Mouse (Mus musculus): ENCODE data around the gene Gm21985. TPM values are rescaled to one million over a fixed set of nuclear protein-coding genes. Genes with fewer than 3 reads are reported as not detected.
"Not testable (repeated sequence)": the region's sequence is repeated elsewhere in the genome, so short reads cannot be mapped to it uniquely, and the experiment has no call there.

Gene Gm21985
- polyA plus RNA-seq, 1 experiment from 2014 or later: 0.08 TPM

GRCm38 (mm10) chr2:112437589-112437988 lies 171.5 kb downstream of the Gm21985 start:
- no peaks in the 10 kb centered on the region for H3K4me1 ChIP-seq (ENCODE audit: control insufficient read depth, insufficient read depth, low read length)
- H3K36me3 ChIP-seq (ENCODE audit: control insufficient read depth, insufficient read depth, low read length): no peaks in the 10 kb centered on the region
- no peak for ATAC-seq (ENCODE audit: insufficient number of reproducible peaks, low FRiP score, low TSS enrichment, low read depth)
- no peak overlapping the region for H3K27ac ChIP-seq (replicated peaks; ENCODE audit: low read depth, low read length)
- no peak overlapping the region for H3K9ac ChIP-seq (ENCODE audit: low read length)
- H3K9me3 ChIP-seq (ENCODE audit: control insufficient read depth, low read length): no peaks in the 10 kb centered on the region
- no peak for DNase-seq (ENCODE audit: low spot score)
- H3K27me3 ChIP-seq (ENCODE audit: control insufficient read depth, insufficient read depth, low read length): no peaks in the 10 kb centered on the region
- no peak overlapping the region for H3K4me3 ChIP-seq (ENCODE audit: low read depth, low read length)
- 86% methylated on average over 2 of the region's 2 CpGs for WGBS
- no peak overlapping the region for H3K4me2 ChIP-seq (ENCODE audit: low read depth, severe bottlenecking)

- Histone ChIP-seq H3K36me3 (ENCODE audit: control insufficient read depth, insufficient read depth, low read length) (no peaks in the 10 kb centered on the region), H3K4me1 (ENCODE audit: control insufficient read depth, insufficient read depth, low read length) (no peaks in the 10 kb centered on the region), H3K27me3 (ENCODE audit: control insufficient read depth, insufficient read depth, low read length) (no peaks in the 10 kb centered on the region), H3K27ac (replicated peaks; ENCODE audit: low read depth, low read length) (no peak overlapping the region), H3K9ac (ENCODE audit: low read length) (no peak overlapping the region), H3K9me3 (ENCODE audit: control insufficient read depth, low read length) (no peaks in the 10 kb centered on the region), H3K4me2 (ENCODE audit: low read depth, severe bottlenecking) (no peak overlapping the region), H3K4me3 (ENCODE audit: low read depth, low read length) (no peak overlapping the region)
- 66% methylated on average over 2 of the region's 2 CpGs for WGBS
- ATAC-seq (ENCODE audit: insufficient number of reproducible peaks, low FRiP score, low TSS enrichment, low read depth): no peak
- DNase-seq (ENCODE audit: low spot score): no peak
Measured at GRCm38 (mm10) chr2:112443491-112443890, 177.4 kb downstream of the Gm21985 start.

- no peak overlapping the region for H3K4me2 ChIP-seq (ENCODE audit: low read depth, severe bottlenecking)
- H3K27ac ChIP-seq (replicated peaks; ENCODE audit: low read depth, low read length): no peak overlapping the region
- no peak overlapping the region for H3K4me3 ChIP-seq (ENCODE audit: low read depth, low read length)
- H3K36me3 ChIP-seq (ENCODE audit: control insufficient read depth, insufficient read depth, low read length): no peaks in the 10 kb centered on the region
- H3K9ac ChIP-seq (ENCODE audit: low read length): no peak overlapping the region
- H3K27me3 ChIP-seq (ENCODE audit: control insufficient read depth, insufficient read depth, low read length): no peaks in the 10 kb centered on the region
- no peaks in the 10 kb centered on the region for H3K9me3 ChIP-seq (ENCODE audit: control insufficient read depth, low read length)
- DNase-seq (ENCODE audit: low spot score): no peak
- H3K4me1 ChIP-seq (ENCODE audit: control insufficient read depth, insufficient read depth, low read length): no peaks in the 10 kb centered on the region
- ATAC-seq (ENCODE audit: insufficient number of reproducible peaks, low FRiP score, low TSS enrichment, low read depth): no peak
Measured at GRCm38 (mm10) chr2:112445511-112445910, 179.4 kb downstream of the Gm21985 start.

GRCm38 (mm10) chr2:112448046-112448445 lies 181.9 kb downstream of the Gm21985 start:
- H3K27me3 ChIP-seq (ENCODE audit: control insufficient read depth, insufficient read depth, low read length); H3K4me2 ChIP-seq (ENCODE audit: low read depth, severe bottlenecking); ATAC-seq (ENCODE audit: insufficient number of reproducible peaks, low FRiP score, low TSS enrichment, low read depth); H3K27ac ChIP-seq (replicated peaks; ENCODE audit: low read depth, low read length); H3K36me3 ChIP-seq (ENCODE audit: control insufficient read depth, insufficient read depth, low read length); H3K9ac ChIP-seq (ENCODE audit: low read length); H3K9me3 ChIP-seq (ENCODE audit: control insufficient read depth, low read length); H3K4me3 ChIP-seq (ENCODE audit: low read depth, low read length); H3K4me1 ChIP-seq (ENCODE audit: control insufficient read depth, insufficient read depth, low read length); DNase-seq (ENCODE audit: low spot score): not testable (repeated sequence)
- whole genome bisulfite sequencing: 66% methylated on average over 4 of the region's 4 CpGs

- DNase-seq (ENCODE audit: low spot score) (no peak), ATAC-seq (ENCODE audit: insufficient number of reproducible peaks, low FRiP score, low TSS enrichment, low read depth) (no peak)
- Histone ChIP-seq H3K36me3 (ENCODE audit: control insufficient read depth, insufficient read depth, low read length) (no peaks in the 10 kb centered on the region), H3K4me2 (ENCODE audit: low read depth, severe bottlenecking) (no peak overlapping the region), H3K4me1 (ENCODE audit: control insufficient read depth, insufficient read depth, low read length) (no peaks in the 10 kb centered on the region), H3K27ac (replicated peaks; ENCODE audit: low read depth, low read length) (no peak overlapping the region), H3K27me3 (ENCODE audit: control insufficient read depth, insufficient read depth, low read length) (no peaks in the 10 kb centered on the region), H3K9me3 (ENCODE audit: control insufficient read depth, low read length) (no peaks in the 10 kb centered on the region), H3K9ac (ENCODE audit: low read length) (no peak overlapping the region), H3K4me3 (ENCODE audit: low read depth, low read length) (no peak overlapping the region)
Measured at GRCm38 (mm10) chr2:112448510-112449059, 182.5 kb downstream of the Gm21985 start.

- no peaks in the 10 kb centered on the region for H3K36me3 ChIP-seq (ENCODE audit: control insufficient read depth, insufficient read depth, low read length)
- H3K9ac ChIP-seq (ENCODE audit: low read length): no peak overlapping the region
- H3K4me1 ChIP-seq (ENCODE audit: control insufficient read depth, insufficient read depth, low read length): no peaks in the 10 kb centered on the region
- DNase-seq (ENCODE audit: low spot score): no peak
- WGBS: 37% methylated on average over 4 of the region's 4 CpGs
- ATAC-seq (ENCODE audit: insufficient number of reproducible peaks, low FRiP score, low TSS enrichment, low read depth): no peak
- H3K27ac ChIP-seq (replicated peaks; ENCODE audit: low read depth, low read length): no peak overlapping the region
- no peak overlapping the region for H3K4me2 ChIP-seq (ENCODE audit: low read depth, severe bottlenecking)
- no peak overlapping the region for H3K4me3 ChIP-seq (ENCODE audit: low read depth, low read length)
- no peaks in the 10 kb centered on the region for H3K9me3 ChIP-seq (ENCODE audit: control insufficient read depth, low read length)
- no peaks in the 10 kb centered on the region for H3K27me3 ChIP-seq (ENCODE audit: control insufficient read depth, insufficient read depth, low read length)
Measured at GRCm38 (mm10) chr2:112449597-112450296, 183.6 kb downstream of the Gm21985 start.

GRCm38 (mm10) chr2:112452513-112452912 lies 186.4 kb downstream of the Gm21985 start:
- not testable (repeated sequence) for H3K27ac ChIP-seq (replicated peaks; ENCODE audit: low read depth, low read length); ATAC-seq (ENCODE audit: insufficient number of reproducible peaks, low FRiP score, low TSS enrichment, low read depth); H3K9me3 ChIP-seq (ENCODE audit: control insufficient read depth, low read length)

GRCm38 (mm10) chr2:112454125-112454861 lies 188.2 kb downstream of the Gm21985 start:
- H3K9me3 ChIP-seq (ENCODE audit: control insufficient read depth, low read length): no peaks in the 10 kb centered on the region
- H3K4me2 ChIP-seq (ENCODE audit: low read depth, severe bottlenecking): peak overlapping the region; percentile 76
- H3K27me3 ChIP-seq (ENCODE audit: control insufficient read depth, insufficient read depth, low read length): no peaks in the 10 kb centered on the region
- H3K27ac ChIP-seq (replicated peaks; ENCODE audit: low read depth, low read length): no peak overlapping the region
- WGBS: 31% methylated on average over 17 of the region's 17 CpGs
- H3K4me3 ChIP-seq (ENCODE audit: low read depth, low read length): peak overlapping the region; percentile 92
- no peaks in the 10 kb centered on the region for H3K36me3 ChIP-seq (ENCODE audit: control insufficient read depth, insufficient read depth, low read length)
- H3K9ac ChIP-seq (ENCODE audit: low read length): peak overlapping the region; percentile 89
- DNase-seq (ENCODE audit: low spot score) (no peak), ATAC-seq (ENCODE audit: insufficient number of reproducible peaks, low FRiP score, low TSS enrichment, low read depth) (peak; percentile 69)
- no peaks in the 10 kb centered on the region for H3K4me1 ChIP-seq (ENCODE audit: control insufficient read depth, insufficient read depth, low read length)

More at GRCm38 (mm10) chr2:112452513-112452912, 186.4 kb downstream of the Gm21985 start:
- not testable (repeated sequence) for H3K36me3 ChIP-seq (ENCODE audit: control insufficient read depth, insufficient read depth, low read length); H3K4me3 ChIP-seq (ENCODE audit: low read depth, low read length); H3K9ac ChIP-seq (ENCODE audit: low read length); DNase-seq (ENCODE audit: low spot score); H3K4me1 ChIP-seq (ENCODE audit: control insufficient read depth, insufficient read depth, low read length); H3K4me2 ChIP-seq (ENCODE audit: low read depth, severe bottlenecking); H3K27me3 ChIP-seq (ENCODE audit: control insufficient read depth, insufficient read depth, low read length)
